Mouse (Mus musculus) spleen, postnatal 0 days (tissue): ENCODE measurements around the gene Cnnm1. TPM values are rescaled to one million over a fixed set of nuclear protein-coding genes. Genes with fewer than 3 reads are reported as not detected.

ENCODE experiments used
- polyA plus RNA-seq: library from polyadenylated mRNA; unstranded; fragments of >200 nt; fragmentation: Nextera tagmentation; extraction: Ambion mirVana; gene quantifications from 2 replicates; pipeline ENCODE4 v1.2.1, GENCODE M21; 2015

Gene Cnnm1
- polyA plus RNA-seq, result 0.15 and 0.22 TPM in 2 replicates

GRCm38 (mm10) chr19:43440112-43440737 lies at the start of gene Cnnm1:
Cnnm1 (plus strand) TSS chr19:43440436.

GRCm38 (mm10) chr19:43524187-43525103 lies 84.2 kb downstream of the Cnnm1 start, which contains the start of gene Got1:
Got1 (minus strand) TSS chr19:43524605.

Other genes with a start within 250 kb of the Cnnm1 start
- 0.06 TPM in 1 of 2 replicates, not detected in the other for gene Hpse2, start 52.1 kb upstream of the Cnnm1 start, polyA plus RNA-seq
- 17.0 and 17.7 TPM in 2 replicates for gene Got1, start 84.2 kb downstream of the Cnnm1 start, polyA plus RNA-seq
- gene Nkx2-3, start 171.9 kb downstream of the Cnnm1 start, polyA plus RNA-seq, result 18.4 and 26.4 TPM in 2 replicates
- gene Slc25a28, start 234.4 kb downstream of the Cnnm1 start, polyA plus RNA-seq, result 14.4 and 16.7 TPM in 2 replicates
- 4.4 and 5.3 TPM in 2 replicates for gene Entpd7, start 249.2 kb downstream of the Cnnm1 start, polyA plus RNA-seq